Mouse (Mus musculus) heart, postnatal 10 days (tissue): ENCODE measurements at regions not wholly inside any gene's neighbourhood (a gene's known extent, or its start where the extent isn't known, plus 50 kb on each side); places are given as distances from the start of the nearest gene placed in this dataset.
A peak's percentile ranks its signal among the peaks of the same experiment; 100 is the strongest.

Source experiments
- DNase-seq, 2 experiments: peaks; one replicate each; pipeline ENCODE4 v3.0.0; 2021
- intact Hi-C: fragments of 180-260 bp; cut with DNase I; formaldehyde crosslinking; loops from one replicate; pipeline ENCODE4 v1.15.1; 2025

DNA sequence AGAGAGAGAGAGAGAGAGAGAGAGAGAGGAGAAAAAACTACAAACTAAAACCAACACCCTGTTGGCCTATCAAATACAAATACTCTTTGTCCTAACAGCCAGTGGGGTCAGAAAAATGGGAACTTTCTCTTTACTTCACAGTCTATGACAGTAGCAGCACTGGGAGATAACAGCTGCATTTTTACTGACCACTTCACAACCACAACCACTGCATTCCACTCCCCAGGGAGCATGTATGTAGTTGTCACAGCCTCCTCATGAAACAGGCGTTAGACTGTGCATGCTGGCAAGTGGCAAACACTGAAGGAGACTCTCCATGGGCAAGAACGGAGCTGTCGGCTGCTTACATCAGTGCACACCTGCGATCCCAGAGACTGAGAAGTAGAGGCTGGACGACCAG lies 196.2 kb upstream of the Jmjd1c start:
- DNase-seq, result no peak

GRCm38 (mm10) chr10:66900781-66901180 lies 195.1 kb upstream of the Jmjd1c start:
- intact Hi-C loops, result no loop called here
- DNase-seq, result no peak

More for the DNA sequence above, 196.2 kb upstream of the Jmjd1c start:
- intact Hi-C loops, result loop anchor here (10.0 kb wide), 1 partner anchor 825 kb away; no protein-coding TSS in a partner anchor

GRCm38 (mm10) chr10:66901873-66902272 lies 194.1 kb upstream of the Jmjd1c start:
- no peak for DNase-seq
- intact Hi-C loops, result no loop called here

DNA sequence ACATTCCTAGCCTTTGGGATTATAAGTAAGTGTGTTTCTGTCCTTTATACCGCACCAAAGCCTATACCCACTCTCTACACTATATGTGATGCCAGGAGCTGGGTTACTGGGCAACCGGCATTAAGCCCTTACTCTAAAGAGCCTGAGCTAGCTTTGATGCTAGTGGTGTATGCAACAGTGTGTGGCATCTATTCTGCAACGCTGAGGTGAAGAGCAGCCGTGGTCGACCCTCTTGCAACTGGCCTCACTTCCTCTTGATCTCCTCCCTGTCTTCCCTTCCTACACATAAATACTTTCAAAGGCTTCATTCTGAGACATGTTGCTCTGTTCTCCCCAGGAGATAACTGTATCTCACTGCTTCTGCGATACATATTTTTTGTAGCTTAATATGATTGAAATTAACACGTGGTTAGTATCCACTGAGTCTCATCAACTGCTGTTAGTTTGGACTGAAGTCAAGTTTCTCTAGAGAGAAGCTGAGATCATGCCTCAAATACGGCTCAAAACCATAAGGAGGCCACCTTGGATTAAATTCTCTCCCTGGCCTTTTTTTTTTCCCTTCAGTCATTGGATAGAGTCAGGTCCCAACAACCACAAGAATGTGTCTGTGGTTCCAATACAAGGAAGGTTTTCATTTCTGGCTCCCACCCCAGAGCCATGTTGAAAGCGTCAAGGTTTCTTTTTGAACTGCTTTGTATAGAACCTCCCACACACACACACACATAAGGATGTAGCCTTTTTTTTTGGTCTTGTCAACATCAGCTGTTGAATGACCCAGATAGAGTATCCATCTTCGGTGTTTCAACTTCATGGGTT lies 191.2 kb upstream of the Jmjd1c start:
- no peak for DNase-seq
- intact Hi-C loops, result loop anchor here (5.0 kb wide), 3 partner anchors 52 to 633 kb away; partner anchors contain the start of gene Egr2

- intact Hi-C loops, result loop anchor here (5.0 kb wide), 3 partner anchors 56 to 629 kb away; partner anchors contain the start of gene Egr2
Measured at GRCm38 (mm10) chr10:66907842-66908241, 188.1 kb upstream of the Jmjd1c start.

GRCm38 (mm10) chr10:66909204-66909889 lies 186.6 kb upstream of the Jmjd1c start:
- intact Hi-C loops, result loop anchor here (1.0 to 5.0 kb wide), 4 partner anchors 57 to 628 kb away; partner anchors contain the start of gene Egr2
- DNase-seq, result peak; percentile 74 to 78

More at GRCm38 (mm10) chr10:66907842-66908241, 188.1 kb upstream of the Jmjd1c start:
- DNase-seq, result no peak

DNA sequence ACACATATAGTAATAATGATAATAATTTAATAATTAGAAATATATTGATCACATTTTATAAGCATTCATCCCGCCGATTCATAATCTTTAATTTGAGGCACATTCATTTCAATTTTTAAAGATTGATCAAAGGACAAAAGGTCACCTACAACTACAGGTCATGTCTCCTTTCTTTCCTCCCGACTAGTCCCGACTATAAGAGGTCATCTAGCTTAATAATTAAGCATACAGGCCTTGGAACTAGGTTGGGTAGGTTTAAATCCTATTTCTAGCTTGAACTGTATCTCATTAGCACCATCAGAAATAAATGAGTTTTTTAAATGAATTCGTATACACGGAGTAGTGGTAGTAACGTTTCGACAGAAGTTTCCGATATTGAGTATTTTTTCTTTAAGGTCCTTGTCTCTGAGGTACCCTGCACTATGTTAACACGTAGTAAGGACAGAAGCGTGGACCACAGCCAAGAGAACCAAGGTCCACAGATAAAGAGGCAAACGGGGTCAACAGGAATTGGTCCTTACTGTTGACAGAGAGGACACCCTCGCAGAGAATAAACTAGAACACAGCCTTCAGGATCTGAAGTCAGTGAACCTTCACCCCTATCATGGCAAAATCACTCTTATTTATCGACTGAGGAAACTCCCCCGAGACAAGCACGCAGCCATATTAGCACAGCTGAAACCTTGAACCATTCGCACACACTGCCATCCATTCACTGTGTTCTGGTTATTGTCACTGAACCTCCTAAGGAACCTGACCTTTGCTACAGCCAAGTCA lies 185.8 kb upstream of the Jmjd1c start:
- intact Hi-C loops, result loop anchor here (1.0 to 5.0 kb wide), 6 partner anchors 58 to 627 kb away; partner anchors contain the start of gene Egr2
- DNase-seq, result peak; percentile 52 to 63

DNA sequence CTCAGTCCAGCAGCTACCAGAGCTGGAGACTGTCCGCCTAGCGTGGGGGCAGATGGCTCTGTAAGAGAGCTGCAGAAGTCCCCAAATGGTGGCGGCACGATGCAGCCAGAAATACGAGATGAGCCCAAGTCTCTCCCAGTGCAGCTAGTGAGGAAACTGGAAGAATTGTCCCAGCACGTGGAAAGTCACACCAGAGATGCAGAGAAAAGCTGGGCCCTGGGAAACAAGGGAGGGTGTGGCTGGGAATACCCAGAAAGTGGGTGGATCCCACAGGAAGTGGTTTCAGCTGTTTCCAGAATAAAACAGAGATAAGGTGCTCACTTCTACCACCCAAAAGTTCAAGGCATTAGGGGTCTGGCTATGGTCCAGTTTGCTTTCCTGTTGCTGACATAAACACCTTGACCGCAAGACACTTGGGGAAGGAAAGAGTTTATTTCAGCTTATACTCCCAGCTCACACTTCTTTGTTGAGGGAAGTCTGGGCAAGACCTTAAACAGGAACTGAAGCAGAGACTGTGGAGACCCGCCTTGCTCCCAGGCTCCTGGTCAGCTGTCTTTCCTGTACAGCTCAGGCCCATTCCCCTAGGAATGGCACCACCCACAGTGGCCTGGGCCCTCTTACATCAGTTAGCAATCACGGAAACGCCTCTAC lies 184.5 kb upstream of the Jmjd1c start:
- DNase-seq, result peak; percentile 71 to 74
- intact Hi-C loops, result loop anchor here (1.0 to 5.0 kb wide), 4 partner anchors 93 to 306 kb away; partner anchors contain the start of genes Jmjd1c and Reep3

- intact Hi-C loops, result loop anchor here (5.0 kb wide), 1 partner anchor 305 kb away; no protein-coding TSS in a partner anchor
- no peak for DNase-seq
Measured at GRCm38 (mm10) chr10:66912440-66912839, 183.5 kb upstream of the Jmjd1c start.

DNA sequence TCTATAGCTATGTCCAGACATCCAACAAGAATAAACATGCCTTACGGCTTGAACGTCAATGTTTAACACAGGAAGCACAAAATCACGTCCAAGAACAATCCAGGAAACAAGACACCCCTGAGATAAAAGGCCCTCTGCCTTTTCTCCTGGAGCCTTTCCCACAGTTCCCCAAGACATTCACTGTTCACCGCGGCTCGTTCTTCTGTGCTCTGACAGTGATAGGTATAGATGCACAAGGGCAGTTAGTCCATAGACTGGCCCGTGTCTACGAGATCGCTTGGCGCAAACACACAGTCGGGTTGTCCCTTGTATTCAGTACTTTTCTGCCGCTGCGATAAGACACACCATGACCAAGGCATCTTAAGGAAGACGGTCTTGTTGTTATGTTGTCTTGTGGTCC lies 182.7 kb upstream of the Jmjd1c start:
- intact Hi-C loops, result loop anchor here (5.0 kb wide), 1 partner anchor 304 kb away; no protein-coding TSS in a partner anchor
- DNase-seq, result no peak

DNA sequence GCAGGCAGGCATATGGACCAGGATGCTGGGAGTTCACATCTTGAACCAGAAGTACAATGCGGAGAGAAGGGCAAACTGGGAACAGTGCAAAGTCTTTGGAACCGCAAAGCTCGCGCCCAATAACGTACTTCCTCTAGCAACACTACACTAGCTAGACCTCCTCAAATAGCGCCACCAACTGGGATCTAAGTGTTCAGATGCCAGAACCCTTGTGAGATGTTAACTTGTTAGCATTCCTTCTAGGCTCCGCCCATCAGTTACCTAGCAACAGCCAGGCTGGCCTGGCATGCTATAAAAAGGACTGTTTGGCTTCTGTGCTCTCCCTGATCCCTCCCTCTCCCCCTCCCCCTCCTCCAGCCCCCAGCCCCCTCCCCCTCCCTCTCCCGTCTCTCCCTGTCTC lies 182.3 kb upstream of the Jmjd1c start:
- peak; percentile 24 to 67 for DNase-seq
- intact Hi-C loops, result loop anchor here (5.0 kb wide), 1 partner anchor 304 kb away; no protein-coding TSS in a partner anchor

DNA sequence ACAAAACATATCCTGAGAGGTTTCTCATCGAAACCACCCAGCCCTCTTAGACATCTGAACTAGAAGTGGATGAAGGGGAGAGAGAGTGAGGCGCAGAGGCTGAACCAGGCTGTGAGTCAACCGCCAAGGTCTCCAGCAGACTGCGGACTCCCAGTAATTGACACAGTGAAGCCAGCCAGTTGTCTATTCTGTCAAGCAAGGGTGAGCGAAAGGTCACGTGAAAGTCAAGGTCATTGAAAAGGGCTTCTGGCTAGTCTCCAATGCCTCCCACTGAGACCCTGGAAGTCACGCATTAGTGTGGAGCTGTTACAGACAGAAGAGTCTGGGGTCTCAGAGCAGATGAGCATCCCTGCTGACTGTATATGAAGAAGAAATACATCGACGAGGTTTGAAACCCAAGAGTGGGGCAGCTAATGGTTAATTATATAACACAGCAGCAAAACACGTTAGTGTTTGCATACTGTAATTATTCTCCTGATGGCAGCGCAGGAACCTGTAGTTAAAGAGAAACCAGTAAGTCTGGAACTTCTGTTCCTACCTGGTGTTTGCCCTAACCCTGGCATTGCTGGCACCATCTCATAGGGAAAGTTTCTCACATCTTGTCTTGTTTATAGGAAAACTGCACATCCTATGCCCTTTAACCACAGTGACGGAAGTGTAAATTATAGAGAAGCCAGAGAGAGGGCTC lies 181.5 kb upstream of the Jmjd1c start:
- no peak for DNase-seq
- intact Hi-C loops, result loop anchor here (5.0 kb wide), 1 partner anchor 303 kb away; no protein-coding TSS in a partner anchor

DNA sequence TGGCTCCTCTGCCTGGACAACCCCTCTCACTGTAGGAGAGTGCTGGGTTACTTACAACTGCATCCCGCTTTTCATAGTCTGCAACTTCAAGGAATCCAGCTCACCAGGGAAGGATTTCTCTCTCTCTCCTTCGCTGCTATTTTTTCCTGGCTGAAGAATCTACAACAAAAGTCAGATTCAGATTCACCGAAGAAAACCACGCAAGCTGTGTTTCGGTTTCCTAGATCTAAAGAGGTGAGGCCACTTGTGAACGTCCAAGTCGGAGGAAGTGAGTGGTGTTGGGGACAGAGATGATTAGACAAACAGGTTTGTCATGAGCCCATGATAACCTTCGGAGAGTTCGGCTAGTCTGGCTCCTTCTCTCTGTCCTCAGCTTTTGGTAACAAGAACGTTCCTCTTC lies 180.1 kb upstream of the Jmjd1c start:
- intact Hi-C loops, result no loop called here
- DNase-seq, result no peak

- intact Hi-C loops, result no loop called here
- no peak for DNase-seq
Measured at GRCm38 (mm10) chr10:66917725-66918124, 178.2 kb upstream of the Jmjd1c start.

DNA sequence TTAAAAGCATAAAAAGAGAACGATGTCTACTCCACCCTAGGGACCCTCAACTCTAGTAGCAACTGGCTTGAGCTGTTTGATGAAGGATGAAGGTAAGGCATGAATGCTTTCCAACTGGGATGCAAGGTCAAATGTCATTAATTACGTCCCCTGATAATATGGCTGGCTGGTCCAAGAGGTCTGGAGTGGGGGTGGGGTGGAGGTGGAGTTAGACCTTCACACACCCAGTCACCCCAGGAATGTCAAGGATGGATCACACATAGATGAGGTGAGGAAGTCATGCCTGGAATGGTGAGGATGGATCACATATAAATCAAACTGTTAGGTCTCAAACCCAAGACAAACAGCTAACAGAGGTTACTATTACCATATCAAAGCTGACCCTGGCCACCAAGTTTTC lies 177.2 kb upstream of the Jmjd1c start:
- no peak for DNase-seq
- intact Hi-C loops, result no loop called here

DNA sequence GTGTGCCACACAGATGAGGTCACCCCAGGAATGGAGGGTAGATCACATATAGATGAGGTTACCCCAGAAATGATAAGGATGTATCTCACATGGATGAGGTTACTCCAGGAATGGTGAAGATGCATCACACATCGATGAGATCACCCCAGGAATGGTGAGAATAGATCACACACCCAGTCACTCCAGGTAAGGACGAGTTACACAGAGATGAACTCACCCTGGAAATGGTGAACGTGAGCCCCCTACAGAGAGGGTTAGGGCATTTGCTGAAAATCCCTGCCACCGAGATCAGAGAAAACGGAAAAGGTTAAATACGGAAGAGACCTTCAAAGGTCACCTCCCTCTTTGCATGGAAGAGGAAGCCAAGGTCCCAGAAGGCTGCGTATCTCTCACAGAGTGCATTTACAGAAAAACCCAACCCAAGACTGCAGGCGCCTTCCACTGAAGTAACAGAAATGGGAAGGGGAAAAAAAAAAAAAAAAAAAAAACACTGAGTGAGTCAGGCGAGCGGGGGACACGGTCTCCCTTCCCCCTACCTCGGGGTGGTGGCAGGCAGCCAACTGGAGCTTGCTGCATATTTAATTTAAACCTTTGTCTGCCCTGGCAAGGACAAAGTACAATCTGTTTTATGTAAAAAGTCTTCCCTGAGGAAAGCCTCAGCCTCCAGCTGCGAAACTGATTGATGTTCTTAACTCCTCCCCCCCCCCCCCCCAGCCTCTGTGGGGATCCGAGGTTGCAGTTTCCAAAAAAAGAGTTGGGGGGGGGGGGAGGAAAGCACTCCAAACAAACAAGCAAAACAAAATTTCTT lies 175.8 kb upstream of the Jmjd1c start:
- intact Hi-C loops, result loop anchor here (2.0 kb wide), 2 partner anchors 83 to 139 kb away; no protein-coding TSS in a partner anchor
- DNase-seq, result peak; percentile 86 to 90

GRCm38 (mm10) chr10:66920761-66921684 lies 174.9 kb upstream of the Jmjd1c start:
- DNase-seq, result peak; percentile 98 to 99
- intact Hi-C loops, result loop anchor here (2.0 kb wide), 2 partner anchors 82 to 138 kb away; no protein-coding TSS in a partner anchor
